Mouse (Mus musculus): ENCODE measurements at regions not wholly inside any gene's neighbourhood (a gene's known extent, or its start where the extent isn't known, plus 50 kb on each side); places are given as distances from the start of the nearest gene placed in this dataset.

- H3K27ac ChIP-seq (ENCODE audit: control insufficient read depth, insufficient read depth, low read depth, low read length): no peak overlapping the region
- no peaks in the 10 kb centered on the region for H3K4me1 ChIP-seq (ENCODE audit: control insufficient read depth, insufficient read depth, low read length)
- no peaks in the 10 kb centered on the region for H3K27me3 ChIP-seq (ENCODE audit: control insufficient read depth, insufficient read depth, low read length)
- H3K4me3 ChIP-seq (ENCODE audit: control insufficient read depth, low read depth, low read length): no peak overlapping the region
- no peaks in the 10 kb centered on the region for H3K36me3 ChIP-seq (ENCODE audit: control insufficient read depth, insufficient read depth, low read length)
- TF ChIP-seq POLR2A (IDR thresholded peaks at IDR 0.05; ENCODE audit: control insufficient read depth, low read depth, low read length): no peak
- TF ChIP-seq CTCF (IDR thresholded peaks at IDR 0.05; ENCODE audit: control insufficient read depth, insufficient read depth, insufficient replicate concordance, low read depth, low read length): no peak
Measured at GRCm38 (mm10) chr1:128667121-128667762, 75.1 kb upstream of the Cxcr4 start.

DNA sequence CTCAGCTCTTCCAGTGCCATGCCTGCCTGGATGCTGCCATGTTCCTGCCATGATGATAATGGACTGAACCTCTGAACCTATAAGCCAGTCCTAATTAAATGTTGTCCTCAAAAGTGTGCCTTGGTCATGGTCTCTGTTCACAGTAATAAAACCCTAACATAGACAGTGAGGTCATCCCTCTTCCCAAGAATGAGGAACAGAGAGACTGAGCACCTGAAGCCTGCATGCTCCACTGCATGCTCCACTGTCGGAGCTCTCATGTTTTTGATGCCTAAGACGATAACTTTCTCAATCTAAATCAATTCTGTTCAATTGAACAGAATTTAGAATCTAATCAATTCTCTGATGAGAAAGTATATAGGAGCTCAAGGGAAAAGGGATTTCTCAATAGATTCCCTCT is 71.1 kb upstream of the Cxcr4 start:
- TF ChIP-seq CTCF (IDR thresholded peaks at IDR 0.05; ENCODE audit: control insufficient read depth, insufficient read depth, insufficient replicate concordance, low read depth, low read length) (no peak), POLR2A (IDR thresholded peaks at IDR 0.05; ENCODE audit: control insufficient read depth, low read depth, low read length) (no peak)
- Histone ChIP-seq H3K4me3 (ENCODE audit: control insufficient read depth, low read depth, low read length) (no peak overlapping the region), H3K27me3 (ENCODE audit: control insufficient read depth, insufficient read depth, low read length) (no peaks in the 10 kb centered on the region), H3K27ac (ENCODE audit: control insufficient read depth, insufficient read depth, low read depth, low read length) (no peak overlapping the region), H3K4me1 (ENCODE audit: control insufficient read depth, insufficient read depth, low read length) (no peaks in the 10 kb centered on the region), H3K36me3 (ENCODE audit: control insufficient read depth, insufficient read depth, low read length) (no peaks in the 10 kb centered on the region)

DNA sequence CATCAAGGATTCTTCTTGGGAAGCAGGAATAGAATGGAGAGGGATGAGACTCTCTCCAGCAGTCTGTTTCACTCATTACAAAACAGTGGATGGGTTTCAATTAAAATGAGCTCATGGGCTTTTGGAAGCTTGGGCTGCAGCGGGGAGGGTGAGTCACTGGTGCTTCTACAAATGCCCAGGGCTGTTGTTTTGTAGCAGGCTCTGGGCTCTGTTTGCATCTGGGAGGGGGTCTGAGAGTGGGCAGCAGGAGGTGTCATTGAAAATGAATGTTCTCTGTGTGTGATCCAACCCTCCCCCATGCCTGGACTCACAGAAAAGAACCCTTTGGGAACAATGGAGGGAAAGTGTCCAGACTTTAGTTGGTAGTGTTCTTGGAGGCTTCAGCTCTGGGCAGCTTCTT is 67.8 kb upstream of the Cxcr4 start:
- TF ChIP-seq CTCF (IDR thresholded peaks at IDR 0.05; ENCODE audit: control insufficient read depth, insufficient read depth, insufficient replicate concordance, low read depth, low read length) (no peak), POLR2A (IDR thresholded peaks at IDR 0.05; ENCODE audit: control insufficient read depth, low read depth, low read length) (no peak)
- H3K4me3 ChIP-seq (ENCODE audit: control insufficient read depth, low read depth, low read length): no peak overlapping the region
- no peaks in the 10 kb centered on the region for H3K4me1 ChIP-seq (ENCODE audit: control insufficient read depth, insufficient read depth, low read length)
- no peaks in the 10 kb centered on the region for H3K27me3 ChIP-seq (ENCODE audit: control insufficient read depth, insufficient read depth, low read length)
- H3K27ac ChIP-seq (ENCODE audit: control insufficient read depth, insufficient read depth, low read depth, low read length): no peak overlapping the region
- no peaks in the 10 kb centered on the region for H3K36me3 ChIP-seq (ENCODE audit: control insufficient read depth, insufficient read depth, low read length)

- no peaks in the 10 kb centered on the region for H3K27me3 ChIP-seq (ENCODE audit: control insufficient read depth, insufficient read depth, low read length)
- no peaks in the 10 kb centered on the region for H3K36me3 ChIP-seq (ENCODE audit: control insufficient read depth, insufficient read depth, low read length)
- TF ChIP-seq CTCF (IDR thresholded peaks at IDR 0.05; ENCODE audit: control insufficient read depth, insufficient read depth, insufficient replicate concordance, low read depth, low read length) (no peak), POLR2A (IDR thresholded peaks at IDR 0.05; ENCODE audit: control insufficient read depth, low read depth, low read length) (no peak)
- no peak overlapping the region for H3K4me3 ChIP-seq (ENCODE audit: control insufficient read depth, low read depth, low read length)
- no peak overlapping the region for H3K27ac ChIP-seq (ENCODE audit: control insufficient read depth, insufficient read depth, low read depth, low read length)
- no peaks in the 10 kb centered on the region for H3K4me1 ChIP-seq (ENCODE audit: control insufficient read depth, insufficient read depth, low read length)
Measured at GRCm38 (mm10) chr1:128658802-128659201, 66.7 kb upstream of the Cxcr4 start.

DNA sequence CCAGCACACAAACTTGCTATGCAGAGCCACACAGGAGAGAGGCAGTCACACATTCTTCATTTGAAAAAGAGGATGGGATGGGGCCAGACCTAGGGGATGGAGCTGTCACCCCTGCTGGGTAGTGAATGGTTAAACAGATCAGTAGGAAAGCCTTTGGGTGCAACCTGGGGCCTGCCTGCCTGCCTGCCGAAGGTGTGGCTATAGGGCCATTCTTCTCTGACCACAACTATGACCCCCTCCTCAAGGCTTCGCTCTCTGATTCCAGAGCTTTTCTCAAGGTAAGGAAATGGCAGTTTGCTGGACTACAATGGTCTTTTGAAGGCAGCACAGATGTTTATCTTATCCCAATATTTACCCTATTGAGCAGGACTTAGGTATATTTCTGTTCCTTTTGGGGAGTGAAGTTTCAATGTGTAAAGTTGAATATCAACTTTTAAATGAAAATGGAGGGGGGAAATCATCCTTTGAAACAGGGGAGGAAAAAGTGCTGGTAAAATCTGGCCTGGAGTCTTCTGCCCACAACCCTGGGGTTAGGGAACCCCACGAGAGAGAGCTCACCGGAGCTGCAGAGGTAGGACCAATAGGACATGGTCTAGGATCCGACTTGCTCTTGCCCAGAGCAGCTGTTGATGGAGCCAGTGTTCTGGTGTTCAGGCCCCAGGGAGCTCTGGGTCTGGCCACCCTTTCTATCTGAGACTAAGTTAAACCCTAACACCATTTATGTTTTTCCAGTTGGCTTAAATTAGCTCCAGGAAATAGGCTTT is 62.2 kb upstream of the Cxcr4 start:
- Histone ChIP-seq H3K4me3 (ENCODE audit: control insufficient read depth, low read depth, low read length) (no peak overlapping the region), H3K27ac (ENCODE audit: control insufficient read depth, insufficient read depth, low read depth, low read length) (no peak overlapping the region), H3K4me1 (ENCODE audit: control insufficient read depth, insufficient read depth, low read length) (no peaks in the 10 kb centered on the region), H3K36me3 (ENCODE audit: control insufficient read depth, insufficient read depth, low read length) (no peaks in the 10 kb centered on the region), H3K27me3 (ENCODE audit: control insufficient read depth, insufficient read depth, low read length) (no peaks in the 10 kb centered on the region)
- TF ChIP-seq CTCF (IDR thresholded peaks at IDR 0.05; ENCODE audit: control insufficient read depth, insufficient read depth, insufficient replicate concordance, low read depth, low read length) (no peak), POLR2A (IDR thresholded peaks at IDR 0.05; ENCODE audit: control insufficient read depth, low read depth, low read length) (no peak)

GRCm38 (mm10) chr1:128650596-128650995 is 58.5 kb upstream of the Cxcr4 start:
- Histone ChIP-seq H3K27ac (ENCODE audit: control insufficient read depth, insufficient read depth, low read depth, low read length) (no peak overlapping the region), H3K4me1 (ENCODE audit: control insufficient read depth, insufficient read depth, low read length) (no peaks in the 10 kb centered on the region), H3K36me3 (ENCODE audit: control insufficient read depth, insufficient read depth, low read length) (no peaks in the 10 kb centered on the region), H3K4me3 (ENCODE audit: control insufficient read depth, low read depth, low read length) (no peak overlapping the region), H3K27me3 (ENCODE audit: control insufficient read depth, insufficient read depth, low read length) (no peaks in the 10 kb centered on the region)
- TF ChIP-seq POLR2A (IDR thresholded peaks at IDR 0.05; ENCODE audit: control insufficient read depth, low read depth, low read length) (no peak), CTCF (IDR thresholded peaks at IDR 0.05; ENCODE audit: control insufficient read depth, insufficient read depth, insufficient replicate concordance, low read depth, low read length) (no peak)

- Histone ChIP-seq H3K4me3 (ENCODE audit: control insufficient read depth, low read depth, low read length) (no peak overlapping the region), H3K36me3 (ENCODE audit: control insufficient read depth, insufficient read depth, low read length) (no peaks in the 10 kb centered on the region), H3K4me1 (ENCODE audit: control insufficient read depth, insufficient read depth, low read length) (no peaks in the 10 kb centered on the region), H3K27ac (ENCODE audit: control insufficient read depth, insufficient read depth, low read depth, low read length) (peak overlapping the region; percentile 77), H3K27me3 (ENCODE audit: control insufficient read depth, insufficient read depth, low read length) (no peaks in the 10 kb centered on the region)
- TF ChIP-seq CTCF (IDR thresholded peaks at IDR 0.05; ENCODE audit: control insufficient read depth, insufficient read depth, insufficient replicate concordance, low read depth, low read length) (no peak), POLR2A (IDR thresholded peaks at IDR 0.05; ENCODE audit: control insufficient read depth, low read depth, low read length) (no peak)
Measured at GRCm38 (mm10) chr1:128649490-128650178, 57.5 kb upstream of the Cxcr4 start.
